Mouse (Mus musculus): ENCODE data around the gene Gsto1. TPM values are rescaled to one million over a fixed set of nuclear protein-coding genes. Genes with fewer than 3 reads are reported as not detected.

The Gsto1 gene
- 20.4 and 30.4 TPM in 2 replicates for polyA plus RNA-seq (2012; rRNA removed)

DNA sequence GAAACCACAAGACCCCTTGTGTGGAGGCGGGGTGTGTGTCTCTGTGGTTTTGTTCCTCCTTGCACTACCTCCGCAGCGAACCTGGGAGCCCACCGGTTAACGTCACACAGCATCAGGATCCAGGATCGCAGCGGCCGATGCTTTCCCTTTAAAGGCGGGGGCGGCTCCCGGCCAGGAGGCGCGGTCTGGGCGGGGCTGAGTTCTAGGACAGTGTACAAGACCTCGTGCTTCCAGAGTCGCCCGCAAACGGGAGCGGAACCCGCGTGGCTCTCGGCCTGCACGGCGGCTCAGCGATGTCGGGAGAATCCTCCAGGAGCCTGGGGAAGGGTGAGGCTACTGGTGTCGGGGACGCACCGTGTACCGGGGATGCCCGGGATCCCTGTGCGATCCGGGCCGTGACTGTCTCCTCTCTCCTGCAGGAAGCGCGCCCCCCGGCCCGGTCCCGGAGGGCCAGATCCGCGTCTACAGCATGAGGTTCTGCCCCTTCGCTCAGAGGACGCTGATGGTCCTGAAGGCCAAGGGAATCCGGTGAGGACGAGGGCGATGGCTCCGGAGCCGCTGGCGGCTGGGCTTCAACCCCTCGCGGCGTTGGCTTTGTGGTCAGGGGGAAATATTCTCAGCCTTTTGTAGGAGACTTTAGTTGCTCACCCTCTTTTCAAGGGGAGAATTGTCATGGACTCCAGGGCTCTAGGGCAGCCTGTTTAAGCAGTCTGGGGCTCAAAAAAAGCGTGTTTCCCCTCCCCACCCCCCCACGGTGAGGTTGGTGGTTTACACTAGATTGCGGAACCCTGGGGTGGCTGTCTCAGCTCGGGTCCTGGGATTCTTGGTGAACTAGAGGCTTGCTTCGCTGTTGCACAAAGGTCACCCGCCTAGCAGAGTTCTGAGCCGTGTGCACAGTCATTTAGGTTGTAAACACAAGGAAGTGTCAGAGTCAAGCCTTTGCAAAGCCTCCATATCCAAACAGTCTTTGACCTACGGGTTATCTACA, at the start of gene Gsto1:
Gene Gsto1, plus strand, starts transcription at position 175 of the 988 bp plus-strand sequence.
- H3K27ac ChIP-seq (ENCODE audit: control insufficient read depth, insufficient read depth, low read length): no peak within 1 kb of the TSS
- peaks cover 11% of the 10 kb centered on the region for H3K4me1 ChIP-seq (replicated peaks; ENCODE audit: control insufficient read depth, insufficient read depth, low read length)
- H3K36me3 ChIP-seq (ENCODE audit: control insufficient read depth, insufficient read depth, low read length): no peaks in the 10 kb centered on the region
- H3K27me3 ChIP-seq (ENCODE audit: control insufficient read depth, insufficient read depth, low read length): no peaks in the 10 kb centered on the region
- H3K4me3 ChIP-seq (ENCODE audit: control insufficient read depth, insufficient read depth, low read length): peak within 1 kb of the TSS; percentile 56
- WGBS: under 1% methylated on average over 60 of the region's 60 CpGs
- DNase-seq: peak; percentile 62
- TF ChIP-seq CTCF (IDR thresholded peaks at IDR 0.05; ENCODE audit: borderline replicate concordance, control insufficient read depth, extremely low read depth, insufficient read depth, low read length, poor library complexity) (no peak), POLR2A (IDR thresholded peaks at IDR 0.05; ENCODE audit: control insufficient read depth, extremely low read depth, insufficient read depth, low read length, poor library complexity) (no peak)

DNA sequence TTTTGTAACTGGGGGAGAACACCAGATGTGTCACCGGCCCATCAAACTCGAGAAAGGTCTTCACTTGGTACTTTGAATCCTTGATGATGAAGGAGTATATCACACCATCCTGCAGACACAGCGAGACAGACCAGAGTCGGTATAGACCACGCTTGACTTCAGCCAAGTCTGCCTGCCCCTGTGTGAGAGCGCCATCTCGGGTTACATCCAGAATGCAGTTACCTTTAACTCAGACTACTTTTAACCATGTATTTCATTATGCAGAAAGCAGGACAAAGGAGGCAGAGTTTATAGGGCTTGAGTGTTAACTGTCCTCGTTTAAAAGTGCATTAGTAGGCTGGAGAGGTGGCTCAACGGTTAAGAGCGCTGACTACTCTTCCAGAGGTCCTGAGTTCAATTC, 42.7 kb upstream of the Gsto1 start:
- WGBS: 86% methylated on average over 10 of the region's 10 CpGs
- no peaks in the 10 kb centered on the region for H3K36me3 ChIP-seq (ENCODE audit: control insufficient read depth, insufficient read depth, low read length)
- H3K4me3 ChIP-seq (ENCODE audit: control insufficient read depth, insufficient read depth, low read length): no peak overlapping the region
- no peak for DNase-seq
- H3K4me1 ChIP-seq (replicated peaks; ENCODE audit: control insufficient read depth, insufficient read depth, low read length): no peaks in the 10 kb centered on the region
- H3K27ac ChIP-seq (ENCODE audit: control insufficient read depth, insufficient read depth, low read length): no peak overlapping the region
- TF ChIP-seq CTCF (IDR thresholded peaks at IDR 0.05; ENCODE audit: borderline replicate concordance, control insufficient read depth, extremely low read depth, insufficient read depth, low read length, poor library complexity): no peak
- TF ChIP-seq POLR2A (IDR thresholded peaks at IDR 0.05; ENCODE audit: control insufficient read depth, extremely low read depth, insufficient read depth, low read length, poor library complexity): no peak
- no peaks in the 10 kb centered on the region for H3K27me3 ChIP-seq (ENCODE audit: control insufficient read depth, insufficient read depth, low read length)

DNA sequence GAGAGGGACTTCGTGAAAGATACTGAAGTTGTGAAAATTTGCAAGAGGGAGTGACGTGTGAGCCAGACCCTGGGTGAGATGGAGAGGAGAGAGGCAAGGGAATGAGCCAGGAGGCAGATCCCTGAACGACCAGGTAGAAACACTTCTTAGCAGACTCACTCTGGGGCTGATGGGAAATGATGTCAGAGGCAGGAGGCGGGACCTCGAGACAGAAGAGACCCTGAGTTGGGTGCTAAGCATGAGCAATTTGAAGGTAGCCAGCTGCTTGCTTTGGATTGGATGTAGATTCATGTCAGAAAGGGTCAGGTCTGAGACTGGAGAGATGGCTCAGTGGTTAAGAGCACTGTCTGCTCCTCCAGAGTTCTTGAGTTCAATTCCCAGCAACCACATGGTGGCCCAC, 40.0 kb upstream of the Gsto1 start:
- WGBS: 92% methylated on average over 5 of the region's 5 CpGs
- H3K27me3 ChIP-seq (ENCODE audit: control insufficient read depth, insufficient read depth, low read length): no peaks in the 10 kb centered on the region
- no peaks in the 10 kb centered on the region for H3K36me3 ChIP-seq (ENCODE audit: control insufficient read depth, insufficient read depth, low read length)
- no peak for TF ChIP-seq CTCF (IDR thresholded peaks at IDR 0.05; ENCODE audit: borderline replicate concordance, control insufficient read depth, extremely low read depth, insufficient read depth, low read length, poor library complexity)
- H3K27ac ChIP-seq (ENCODE audit: control insufficient read depth, insufficient read depth, low read length): no peak overlapping the region
- no peaks in the 10 kb centered on the region for H3K4me1 ChIP-seq (replicated peaks; ENCODE audit: control insufficient read depth, insufficient read depth, low read length)
- H3K4me3 ChIP-seq (ENCODE audit: control insufficient read depth, insufficient read depth, low read length): no peak overlapping the region
- DNase-seq: no peak

- Histone ChIP-seq H3K36me3 (ENCODE audit: control insufficient read depth, insufficient read depth, low read length) (no peaks in the 10 kb centered on the region), H3K27me3 (ENCODE audit: control insufficient read depth, insufficient read depth, low read length) (no peaks in the 10 kb centered on the region), H3K27ac (ENCODE audit: control insufficient read depth, insufficient read depth, low read length) (no peak overlapping the region), H3K4me3 (ENCODE audit: control insufficient read depth, insufficient read depth, low read length) (no peak overlapping the region), H3K4me1 (replicated peaks; ENCODE audit: control insufficient read depth, insufficient read depth, low read length) (peaks cover 4% of the 10 kb centered on the region; the same call in 1 of the 2 replicates)
- WGBS: 16% methylated on average over 9 of the region's 9 CpGs
- no peak for TF ChIP-seq CTCF (IDR thresholded peaks at IDR 0.05; ENCODE audit: borderline replicate concordance, control insufficient read depth, extremely low read depth, insufficient read depth, low read length, poor library complexity)
- no peak for TF ChIP-seq POLR2A (IDR thresholded peaks at IDR 0.05; ENCODE audit: control insufficient read depth, extremely low read depth, insufficient read depth, low read length, poor library complexity)
- DNase-seq: no peak
These were observed 37.1 kb upstream of the Gsto1 start for GRCm38 (mm10) chr19:47817692-47818091.

DNA sequence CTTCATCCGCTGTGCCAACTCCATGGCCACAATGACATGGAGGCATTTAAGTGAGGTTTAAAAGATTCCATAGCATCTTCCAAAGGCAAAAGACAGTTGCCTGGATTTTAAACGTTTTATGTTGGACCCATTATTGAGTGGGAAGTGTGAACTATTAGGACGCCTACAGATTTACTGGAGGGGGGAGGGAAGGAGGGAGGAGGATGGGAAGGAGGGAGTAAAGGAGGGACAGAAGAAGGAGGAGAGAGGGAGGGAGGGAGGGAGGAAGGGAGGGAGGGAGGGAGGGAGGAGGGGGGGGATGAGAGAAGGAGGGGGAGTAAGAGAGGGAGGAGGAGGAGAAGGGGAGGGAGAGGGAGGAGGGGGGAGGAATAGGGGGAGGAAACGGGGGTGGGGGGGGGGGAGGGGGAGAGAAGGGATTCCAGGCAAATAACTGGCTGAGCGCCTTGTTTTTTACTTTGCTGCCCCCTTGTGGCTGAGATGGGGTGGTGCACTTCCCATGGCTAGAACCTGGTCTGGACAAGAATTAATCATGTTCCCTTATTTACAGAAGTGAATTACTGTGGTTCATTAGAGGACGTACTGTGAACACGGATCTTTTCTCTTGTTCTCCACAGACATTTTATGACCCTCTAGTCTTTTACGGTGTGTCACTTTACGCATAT, 33.8 kb upstream of the Gsto1 start:
- Histone ChIP-seq H3K36me3 (ENCODE audit: control insufficient read depth, insufficient read depth, low read length) (no peaks in the 10 kb centered on the region), H3K27ac (ENCODE audit: control insufficient read depth, insufficient read depth, low read length) (no peak overlapping the region), H3K27me3 (ENCODE audit: control insufficient read depth, insufficient read depth, low read length) (no peaks in the 10 kb centered on the region), H3K4me3 (ENCODE audit: control insufficient read depth, insufficient read depth, low read length) (no peak overlapping the region), H3K4me1 (replicated peaks; ENCODE audit: control insufficient read depth, insufficient read depth, low read length) (peaks cover 4% of the 10 kb centered on the region; the same call in 1 of the 2 replicates)
- DNase-seq: peak; percentile 63
- 18% methylated on average over 8 of the region's 9 CpGs for WGBS
- TF ChIP-seq POLR2A (IDR thresholded peaks at IDR 0.05; ENCODE audit: control insufficient read depth, extremely low read depth, insufficient read depth, low read length, poor library complexity): no peak
- no peak for TF ChIP-seq CTCF (IDR thresholded peaks at IDR 0.05; ENCODE audit: borderline replicate concordance, control insufficient read depth, extremely low read depth, insufficient read depth, low read length, poor library complexity)

GRCm38 (mm10) chr19:47821494-47821872, 33.3 kb upstream of the Gsto1 start:
- no peak for TF ChIP-seq POLR2A (IDR thresholded peaks at IDR 0.05; ENCODE audit: control insufficient read depth, extremely low read depth, insufficient read depth, low read length, poor library complexity)
- TF ChIP-seq CTCF (IDR thresholded peaks at IDR 0.05; ENCODE audit: borderline replicate concordance, control insufficient read depth, extremely low read depth, insufficient read depth, low read length, poor library complexity): no peak
- H3K4me3 ChIP-seq (ENCODE audit: control insufficient read depth, insufficient read depth, low read length): no peak overlapping the region
- H3K27ac ChIP-seq (ENCODE audit: control insufficient read depth, insufficient read depth, low read length): no peak overlapping the region
- H3K27me3 ChIP-seq (ENCODE audit: control insufficient read depth, insufficient read depth, low read length): no peaks in the 10 kb centered on the region
- H3K36me3 ChIP-seq (ENCODE audit: control insufficient read depth, insufficient read depth, low read length): no peaks in the 10 kb centered on the region
- H3K4me1 ChIP-seq (replicated peaks; ENCODE audit: control insufficient read depth, insufficient read depth, low read length): peaks cover 4% of the 10 kb centered on the region; the same call in 1 of the 2 replicates
- DNase-seq: no peak
- WGBS: 11% methylated on average over 7 of the region's 7 CpGs

All from thymus, adult 2 months (tissue).